Mouse (Mus musculus) E14TG2a.4 (cell line): ENCODE data around the gene Tnfrsf1a.

Source experiments
- CTCF ChIP-seq: conservative IDR thresholded peaks from 2 replicates; pipeline ENCODE4 v1.5.1; 2014; ENCODE audit warnings: low read length
- NANOG ChIP-seq: IDR thresholded peaks from 2 replicates; pipeline ENCODE4 v1.6.1; 2014; ENCODE audit warnings: borderline replicate concordance, low read length, mixed read lengths
- POU5F1 ChIP-seq: IDR thresholded peaks from 2 replicates; pipeline ENCODE4 v1.6.1; 2014; ENCODE audit warnings: low read length, borderline replicate concordance

DNA sequence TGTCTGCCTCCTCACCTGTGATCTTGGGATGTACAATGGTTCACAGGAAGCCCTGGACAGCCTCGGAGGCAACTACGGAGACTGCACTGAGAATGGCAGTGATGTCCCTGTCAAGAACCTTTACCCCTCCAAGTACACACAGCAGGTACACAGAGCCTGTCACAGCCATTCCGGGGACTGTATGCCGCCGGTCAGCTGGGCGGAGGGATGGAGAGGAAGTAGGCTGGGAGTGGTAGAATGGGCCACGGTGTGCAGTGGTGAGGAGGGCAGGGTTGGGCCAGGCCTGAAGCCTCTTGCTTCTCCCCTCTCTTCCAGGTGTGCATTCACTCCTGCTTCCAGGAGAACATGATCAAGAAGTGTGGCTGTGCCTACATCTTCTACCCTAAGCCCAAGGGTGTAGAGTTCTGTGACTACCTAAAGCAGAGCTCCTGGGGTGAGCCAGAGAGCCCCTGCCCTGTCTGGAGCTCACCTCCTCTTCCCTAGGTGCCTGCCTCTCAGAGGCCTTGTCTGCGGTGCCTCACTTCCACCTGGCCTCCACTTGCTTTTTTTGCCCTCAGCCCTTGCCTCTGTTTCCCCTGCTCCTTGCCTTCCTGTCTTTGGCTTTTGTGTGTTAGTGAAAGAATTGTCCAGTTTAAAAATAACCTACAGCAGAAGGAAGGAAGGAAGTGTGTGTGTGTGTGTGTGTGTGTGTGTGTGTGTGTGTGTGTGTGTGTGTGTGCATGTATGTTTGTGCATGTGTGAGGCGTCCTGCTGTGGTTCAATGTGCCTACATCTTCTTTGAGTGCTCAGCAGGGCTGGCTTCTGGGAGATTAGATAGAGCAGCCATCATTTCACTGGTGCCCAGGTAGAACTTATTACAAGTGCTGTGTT, 10.1 kb upstream of the Tnfrsf1a start:
- TF ChIP-seq CTCF = no peak
- no peak for TF ChIP-seq POU5F1
- TF ChIP-seq NANOG = no peak
